Mouse (Mus musculus) retina, embryonic 14.5 days (tissue): Measurements from ENCODE around the gene Bmp2k.
"Not testable (repeated sequence)": the region's sequence is repeated elsewhere in the genome, so short reads cannot be mapped to it uniquely, and the experiment has no call there.

Experiments
- DNase-seq: peaks from one replicate; pipeline ENCODE4 v3.0.0-alpha.2; 2015; ENCODE audit warnings: low spot score

Bmp2k gene

DNA sequence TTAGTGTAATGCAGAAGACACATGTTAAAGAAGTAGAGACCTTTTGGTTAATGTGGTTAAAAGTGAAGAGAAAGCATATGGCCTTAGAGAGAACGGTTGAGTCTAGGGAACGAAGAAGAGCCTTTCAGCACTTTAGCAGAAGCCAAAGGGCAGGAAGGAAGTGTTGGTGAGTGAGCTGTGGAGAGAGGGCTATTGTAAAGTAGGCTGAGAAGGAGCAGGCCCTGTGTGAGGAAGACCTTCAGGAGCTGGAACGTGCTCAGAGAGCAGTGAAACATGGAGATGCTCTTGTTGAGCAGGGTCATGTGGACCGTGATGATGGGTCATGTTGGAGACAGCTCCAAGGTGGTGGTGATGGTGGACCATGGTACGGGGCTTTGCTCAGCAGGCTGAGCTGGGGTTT is 4.8 kb downstream of the Bmp2k start:
- DNase-seq, result no peak

DNA sequence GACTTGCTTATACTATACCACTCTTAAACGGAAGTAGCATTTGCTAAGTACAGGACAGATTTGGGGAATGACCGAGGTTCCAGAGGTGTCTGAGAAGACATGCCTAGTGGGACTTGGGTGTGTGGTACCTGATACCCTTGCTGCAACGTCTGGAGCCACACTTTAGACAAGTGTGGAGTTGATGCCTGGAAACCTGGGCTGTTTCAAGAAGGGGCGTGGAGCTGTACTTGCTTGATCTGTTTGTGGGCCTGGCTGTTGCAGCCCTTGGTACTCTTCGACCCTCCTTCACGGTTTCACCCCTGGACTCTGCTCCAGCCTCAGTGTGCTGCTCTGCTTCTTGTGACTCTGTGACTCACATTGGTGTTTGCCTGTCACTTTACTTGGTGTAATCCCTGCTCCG is 5.4 kb downstream of the Bmp2k start:
- no peak for DNase-seq

GRCm38 (mm10) chr5:97004178-97005030 is 6.9 kb downstream of the Bmp2k start:
- DNase-seq, result no peak

GRCm38 (mm10) chr5:97005891-97006290 is 8.4 kb downstream of the Bmp2k start:
- DNase-seq, result no peak

GRCm38 (mm10) chr5:97006929-97007328 is 9.4 kb downstream of the Bmp2k start:
- DNase-seq, result no peak

DNA sequence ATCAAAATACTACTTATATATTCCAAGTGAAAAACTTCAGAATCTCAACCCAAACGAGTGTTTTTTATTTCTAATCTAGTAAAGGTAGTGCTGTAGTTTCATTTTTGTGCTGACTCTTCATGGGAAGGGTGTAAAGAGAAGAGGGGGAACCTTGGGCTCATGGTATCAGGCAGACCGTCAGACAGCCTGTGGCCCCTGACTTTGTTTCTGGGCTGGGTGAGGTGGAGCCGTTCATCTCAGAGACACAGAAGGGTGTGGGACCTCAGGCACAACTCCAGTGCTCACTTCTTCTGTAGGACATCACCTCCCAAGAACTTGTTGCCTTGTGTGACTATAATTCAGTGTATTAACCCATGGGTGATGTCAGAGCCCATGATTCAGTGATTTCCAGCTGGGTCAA is 10.0 kb downstream of the Bmp2k start:
- no peak for DNase-seq

DNA sequence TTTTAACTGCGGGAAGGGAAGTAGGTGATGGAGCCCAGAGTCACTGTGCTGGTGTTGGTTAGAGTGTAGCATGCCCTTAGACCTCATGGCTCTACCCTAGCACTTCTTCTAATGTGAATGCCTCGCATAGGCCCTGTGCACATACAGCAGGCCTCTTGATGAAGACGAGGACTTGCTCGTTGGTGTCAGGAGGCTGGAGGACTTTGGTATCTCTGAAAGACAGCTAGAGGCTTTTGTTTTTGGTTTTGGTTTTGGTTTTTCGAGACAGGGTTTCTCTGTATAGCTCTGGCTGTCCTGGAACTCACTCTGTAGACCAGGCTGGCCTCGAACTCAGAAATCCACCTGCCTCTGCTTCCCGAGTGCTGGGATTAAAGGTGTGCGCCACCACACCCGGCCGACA is 11.7 kb downstream of the Bmp2k start:
- not testable (repeated sequence) for DNase-seq

GRCm38 (mm10) chr5:97009601-97010335 is 12.3 kb downstream of the Bmp2k start:
- no peak for DNase-seq

GRCm38 (mm10) chr5:97015781-97016508 is 18.5 kb downstream of the Bmp2k start:
- DNase-seq, result no peak

DNA sequence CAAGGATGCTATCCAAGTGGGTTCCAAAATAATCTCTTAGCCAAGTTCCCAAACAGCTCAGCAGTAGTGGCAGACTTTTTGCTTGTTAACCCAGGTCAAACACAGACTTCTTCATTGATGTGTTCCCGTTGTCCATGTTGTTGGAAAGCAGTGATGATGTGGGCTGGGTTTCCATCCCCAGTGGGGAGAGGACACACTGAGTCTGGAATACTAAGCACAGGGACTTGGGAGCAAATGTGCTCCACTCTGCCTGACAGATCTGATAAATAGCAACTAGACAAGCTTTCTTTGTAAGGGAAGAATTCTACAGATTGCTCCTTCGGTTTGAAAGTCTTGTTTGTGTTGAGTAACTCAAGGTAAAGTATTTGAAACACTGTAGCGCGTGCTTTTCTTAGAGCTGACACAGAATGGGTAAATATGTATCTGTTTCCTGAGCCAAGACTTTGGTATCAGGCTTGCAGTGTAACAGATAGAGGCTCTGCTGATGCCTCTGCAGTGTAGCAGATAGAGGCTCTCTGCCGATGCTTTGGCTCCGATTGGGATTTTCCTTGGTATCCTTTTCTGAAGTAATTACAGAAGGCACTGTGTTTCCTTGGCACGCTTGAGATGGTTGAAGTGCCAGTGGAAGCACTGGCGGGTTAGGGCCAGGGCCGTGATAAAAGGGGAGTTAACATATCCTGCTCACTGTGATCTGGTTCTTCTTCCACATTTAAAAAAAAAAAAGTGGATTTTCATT is 19.5 kb downstream of the Bmp2k start:
- DNase-seq, result no peak

DNA sequence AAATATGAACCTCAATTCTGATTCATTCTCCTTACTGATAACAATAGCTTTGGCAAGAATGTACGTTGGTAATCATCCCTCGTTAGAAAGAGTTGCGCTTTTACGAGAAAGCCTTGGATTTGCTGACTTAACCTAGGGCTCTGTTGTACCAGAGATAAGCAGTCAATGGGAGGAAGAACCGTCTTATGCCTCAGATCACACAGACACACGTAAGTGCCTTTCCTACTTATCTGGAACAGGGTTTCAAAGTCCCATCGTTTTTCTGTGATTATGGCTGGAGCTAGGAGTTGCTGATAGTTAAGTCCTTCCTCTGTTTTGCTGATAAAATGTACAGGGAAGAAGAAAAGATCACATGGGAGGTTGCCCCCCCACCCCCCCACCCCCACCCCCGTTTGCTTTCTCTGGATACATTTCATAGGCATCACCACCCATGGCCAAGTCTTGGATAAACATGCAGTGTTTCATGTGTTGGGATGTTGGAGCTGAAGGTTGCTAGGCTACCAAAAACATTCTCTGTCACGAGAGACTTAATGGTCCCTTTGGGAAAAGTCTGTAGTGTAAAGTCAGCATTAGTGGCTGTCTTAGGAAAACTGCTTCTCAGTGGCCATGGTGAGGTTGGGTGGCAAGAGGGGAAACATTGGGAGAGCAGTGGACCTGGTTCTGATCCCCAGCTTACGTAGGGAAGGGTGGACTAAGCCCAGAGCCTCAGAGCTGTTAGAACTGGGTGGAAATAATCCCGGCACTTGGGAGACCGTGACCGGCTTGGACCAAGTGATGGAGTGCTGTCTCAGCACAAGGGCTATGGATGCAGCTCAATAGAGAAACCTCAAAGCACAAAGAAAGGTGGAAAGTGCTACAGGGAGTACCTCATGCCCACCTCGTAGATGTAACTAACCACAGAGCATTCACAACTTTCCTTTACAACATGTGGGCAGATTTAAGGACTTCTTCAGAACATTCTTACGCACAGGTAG is 25.1 kb downstream of the Bmp2k start:
- DNase-seq, result no peak

DNA sequence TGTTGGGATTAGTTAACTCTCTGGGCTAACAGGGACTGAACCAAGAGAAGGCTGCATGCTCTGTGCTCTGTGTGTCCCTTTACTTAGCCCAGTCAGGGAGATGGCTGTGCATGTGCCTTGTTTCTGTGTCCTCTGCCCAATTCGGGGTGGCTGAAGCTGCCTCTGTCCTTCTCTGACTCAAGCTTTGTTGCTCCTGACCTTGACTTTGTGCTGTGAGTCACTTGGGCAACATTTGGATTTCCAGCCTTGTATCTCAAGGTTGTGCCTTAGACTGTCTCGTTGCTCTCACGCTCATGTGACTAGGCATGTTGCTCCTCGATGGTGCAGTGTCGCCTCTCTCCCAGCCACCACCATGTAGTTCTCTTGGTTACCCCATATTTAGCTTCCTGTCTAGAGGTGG is 27.3 kb downstream of the Bmp2k start:
- no peak for DNase-seq

GRCm38 (mm10) chr5:97025650-97026049 is 28.2 kb downstream of the Bmp2k start:
- no peak for DNase-seq

DNA sequence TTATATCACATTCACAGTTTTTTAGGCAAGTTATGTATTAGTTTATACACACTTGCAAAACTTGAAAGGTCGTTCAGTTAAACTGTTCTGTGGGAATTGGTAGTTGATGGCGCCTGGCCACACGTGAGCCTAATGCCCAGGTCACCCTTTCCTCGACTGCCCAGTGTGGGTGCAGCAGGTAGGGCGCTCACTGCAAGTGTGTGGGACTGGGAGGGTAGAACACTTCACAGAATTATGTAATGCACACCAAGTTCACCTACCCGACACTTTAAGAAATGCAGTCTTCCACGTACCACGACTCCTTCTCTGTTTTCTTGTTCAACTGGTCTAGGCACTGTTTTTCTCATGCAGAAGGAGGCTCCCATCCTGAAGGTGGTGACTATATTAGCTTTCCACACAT is 30.5 kb downstream of the Bmp2k start:
- no peak for DNase-seq

- not testable (repeated sequence) for DNase-seq
Measured at GRCm38 (mm10) chr5:97028840-97029239, 31.4 kb downstream of the Bmp2k start.

- no peak for DNase-seq
Measured at GRCm38 (mm10) chr5:97031771-97032170, 34.3 kb downstream of the Bmp2k start.

GRCm38 (mm10) chr5:97045260-97045659 is 47.8 kb downstream of the Bmp2k start:
- no peak for DNase-seq

GRCm38 (mm10) chr5:97046680-97047079 is 49.2 kb downstream of the Bmp2k start:
- DNase-seq, result no peak

- no peak for DNase-seq
Measured at GRCm38 (mm10) chr5:97048905-97049304, 51.4 kb downstream of the Bmp2k start.

DNA sequence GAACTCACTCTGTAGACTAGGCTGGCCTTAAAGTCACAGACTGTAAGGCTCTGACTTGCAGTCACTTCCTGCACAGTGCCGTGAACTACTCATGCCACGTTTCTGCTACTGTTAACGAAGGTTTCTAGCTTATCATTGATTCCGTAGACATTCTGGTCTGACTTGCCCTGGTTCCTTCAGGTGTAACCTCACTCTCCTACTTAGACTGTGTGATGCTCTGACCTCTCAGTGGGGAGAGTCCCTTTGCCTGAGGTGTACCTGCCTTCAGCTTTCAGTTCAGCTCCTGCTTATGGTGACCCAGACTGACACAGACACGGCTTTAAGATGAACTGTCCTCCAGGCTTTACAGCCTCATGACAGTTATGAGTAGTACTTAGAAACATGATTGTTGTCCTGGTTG is 56.7 kb downstream of the Bmp2k start:
- no peak for DNase-seq

DNA sequence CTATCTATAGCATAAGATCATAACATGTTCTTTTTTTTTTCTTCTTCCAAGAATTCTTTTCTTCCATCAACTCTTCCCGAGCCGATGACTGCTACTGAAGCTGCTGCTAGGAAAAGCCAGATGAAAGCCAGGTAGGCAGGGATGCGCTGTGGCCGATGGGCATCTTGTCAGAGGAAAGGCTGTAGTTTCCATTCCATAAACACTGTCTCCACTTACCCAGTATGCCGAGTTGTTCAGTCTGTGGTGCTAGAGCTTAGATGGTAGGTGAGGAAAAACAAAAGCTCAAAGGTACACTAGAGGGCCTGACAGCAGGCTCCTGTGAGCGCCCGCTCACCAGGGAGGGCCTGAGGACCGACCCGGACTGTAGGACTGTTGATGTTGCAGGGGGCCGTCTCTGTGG is 57.3 kb downstream of the Bmp2k start:
- DNase-seq, result no peak
